Mouse (Mus musculus) heart, embryonic 16.5 days (tissue): ENCODE data around the gene Cables2. TPM values are rescaled to one million over a fixed set of nuclear protein-coding genes. Genes with fewer than 3 reads are reported as not detected.
A peak's percentile ranks its signal among the peaks of the same experiment; 100 is the strongest.
"Not testable (repeated sequence)": the region's sequence is repeated elsewhere in the genome, so short reads cannot be mapped to it uniquely, and the experiment has no call there.

Source experiments
- ATAC-seq: fragments of 200-750 bp; cut with Nextera tagmentation; replicated peaks from 2 replicates; pipeline ENCODE4 v1.8.0; 2017; ENCODE audit warnings: moderate number of reproducible peaks; ENCODE audit not compliant: insufficient read depth, low FRiP score; ENCODE audit errors: extremely low read depth
- H3K27ac ChIP-seq: fragments of 300-500 bp; sonication (generic); 2 replicates; pipeline ENCODE4 v1.5.1; 2014; ENCODE audit warnings: mild to moderate bottlenecking, low read length, control low read depth, moderate library complexity
- H3K27me3 ChIP-seq: fragments of 300-500 bp; sonication (generic); 2 replicates; pipeline ENCODE4 v1.6.1; 2014; ENCODE audit warnings: low read length, mixed read lengths; ENCODE audit not compliant: control insufficient read depth, insufficient read depth
- H3K36me3 ChIP-seq: fragments of 300-500 bp; sonication (generic); 2 replicates; pipeline ENCODE4 v1.6.1; 2014; ENCODE audit not compliant: control insufficient read depth, insufficient read depth
- H3K4me1 ChIP-seq: fragments of 300-500 bp; sonication (generic); 2 replicates; pipeline ENCODE4 v1.6.1; 2014; ENCODE audit warnings: low read length, mixed read lengths; ENCODE audit not compliant: control insufficient read depth, insufficient read depth
- H3K4me2 ChIP-seq: fragments of 300-500 bp; sonication (generic); 2 replicates; pipeline ENCODE4 v1.6.1; 2014; ENCODE audit warnings: low read depth, mild to moderate bottlenecking, control low read depth, low read length
- H3K4me3 ChIP-seq: fragments of 300-500 bp; sonication (generic); 2 replicates; pipeline ENCODE4 v1.5.1; 2014; ENCODE audit warnings: mild to moderate bottlenecking, control low read depth, low read length
- H3K9ac ChIP-seq: fragments of 300-500 bp; sonication (generic); 2 replicates; pipeline ENCODE4 v1.6.1; 2014; ENCODE audit warnings: low read length, control low read depth
- H3K9me3 ChIP-seq: fragments of 300-500 bp; sonication (generic); replicated peaks from 2 replicates; pipeline ENCODE4 v1.6.1; 2016; ENCODE audit warnings: low read length; ENCODE audit not compliant: control insufficient read depth
- WGBS: fragments of 180-500 bp; shearing (Covaris S2); extraction: QIAGEN DNeasy Blood & Tissue Kit; methylation state at CpG from one replicate; pipeline ENCODE4 v1.1.7; 2014; 5-methylcytosine and 5-hydroxymethylcytosine counted together
- polyA plus RNA-seq: library from polyadenylated mRNA; unstranded; fragments of >200 nt; fragmentation: Nextera tagmentation; extraction: Ambion mirVana; gene quantifications from 2 replicates; pipeline ENCODE4 v1.2.1, GENCODE M21; 2015

The Cables2 gene
- polyA plus RNA-seq, 1 experiment from 2014 or later, result 6.1 TPM

DNA sequence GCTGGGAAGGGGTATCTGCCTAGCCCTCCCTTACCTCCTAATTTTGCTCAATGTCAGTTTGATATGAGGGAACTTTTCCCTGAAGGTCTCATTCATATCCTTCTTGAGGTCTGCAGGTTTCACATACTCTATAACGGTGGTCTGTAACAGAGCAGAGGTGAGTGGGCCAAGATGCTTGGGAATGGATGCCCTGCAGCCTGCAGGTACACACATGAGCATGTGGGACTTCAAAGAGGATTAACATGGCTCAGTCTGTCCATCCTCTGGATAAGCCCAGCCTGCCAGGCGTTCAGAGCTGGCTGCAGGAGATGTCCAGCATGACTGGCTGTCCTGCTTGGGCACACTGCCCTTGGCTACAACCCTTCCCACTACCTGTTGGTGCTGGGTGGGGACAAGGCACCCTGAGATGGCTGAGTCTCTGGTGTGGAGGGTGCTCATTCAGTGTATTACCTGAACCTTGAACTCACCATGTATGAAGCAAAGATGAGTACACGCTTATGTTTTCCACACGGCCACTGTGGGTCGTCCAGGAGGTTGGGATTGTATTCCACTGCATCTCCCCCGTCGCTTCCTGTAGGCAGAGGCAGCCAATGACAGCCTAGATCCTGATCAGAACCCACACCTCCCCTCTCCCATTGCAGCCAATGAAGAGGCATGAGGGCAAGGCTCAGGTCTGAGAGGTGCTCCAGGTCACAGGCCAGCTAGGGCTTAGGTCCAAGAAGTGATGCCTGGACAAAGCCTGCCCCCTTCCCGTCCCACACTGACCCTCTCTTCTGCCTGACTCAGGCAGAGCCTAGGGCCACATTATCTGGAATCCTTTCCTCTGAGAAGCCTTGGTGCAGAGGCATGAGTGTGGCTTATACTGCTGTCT, 12.5 kb downstream of the Cables2 start:
- no peak overlapping the region for H3K9ac ChIP-seq
- H3K9me3 ChIP-seq, result no peaks in the 10 kb centered on the region
- H3K4me1 ChIP-seq, result peaks cover 18% of the 10 kb centered on the region
- no peaks in the 10 kb centered on the region for H3K27me3 ChIP-seq
- no peak overlapping the region for H3K4me2 ChIP-seq
- no peak overlapping the region for H3K4me3 ChIP-seq
- peaks cover 9% of the 10 kb centered on the region; the same call in 1 of the 2 replicates for H3K36me3 ChIP-seq
- H3K27ac ChIP-seq, result no peak overlapping the region
- no peak for ATAC-seq
- 61% methylated on average over 8 of the region's 8 CpGs for WGBS

DNA sequence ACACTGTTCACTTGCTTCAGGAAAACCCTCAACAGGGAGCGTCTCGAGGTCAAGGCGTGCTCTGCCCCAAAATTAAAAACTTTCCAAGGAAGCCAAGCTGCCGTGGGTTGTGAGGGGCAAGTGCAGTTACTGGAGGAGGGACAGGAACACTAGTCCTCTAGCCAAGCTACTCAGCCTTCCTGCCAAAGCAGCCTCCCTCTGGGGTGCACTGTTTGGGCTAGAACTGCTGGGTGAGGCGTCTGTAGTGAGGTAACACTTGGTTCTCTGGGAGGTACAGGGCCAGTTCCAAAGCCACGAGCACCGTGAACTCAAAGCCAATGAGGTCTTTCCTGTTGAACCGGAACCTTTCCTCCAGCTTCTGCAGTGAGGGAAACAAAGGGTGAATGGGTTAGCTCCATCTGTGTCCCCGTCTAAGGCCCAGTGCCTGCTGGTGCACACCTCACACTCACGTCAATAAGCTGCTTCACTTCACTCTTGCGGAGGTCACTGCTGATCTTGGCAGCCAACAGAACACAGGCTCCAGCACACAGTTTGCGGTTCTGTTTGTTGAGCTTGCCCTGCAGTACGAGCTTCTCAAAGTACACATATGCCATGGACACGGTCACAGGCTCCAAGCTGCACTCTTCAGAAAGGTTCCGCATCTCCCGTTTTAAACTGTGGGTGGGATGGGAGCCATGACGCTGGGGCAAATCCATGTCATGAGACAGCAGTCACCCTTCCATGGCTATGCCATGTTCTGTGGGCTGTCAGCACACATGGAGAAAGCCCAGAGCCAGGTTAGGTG, 13.3 kb downstream of the Cables2 start:
- not testable (repeated sequence) for H3K4me2 ChIP-seq, H3K9ac ChIP-seq, H3K4me3 ChIP-seq, H3K9me3 ChIP-seq, H3K27me3 ChIP-seq, H3K36me3 ChIP-seq, H3K27ac ChIP-seq, ATAC-seq
- H3K4me1 ChIP-seq, result peaks cover 20% of the 10 kb centered on the region
- 68% methylated on average over 17 of the region's 17 CpGs for WGBS

- 67% methylated on average over 10 of the region's 10 CpGs for WGBS
- H3K4me3 ChIP-seq, H3K9ac ChIP-seq: not testable (repeated sequence)
Measured at GRCm38 (mm10) chr2:180258951-180259484, 14.3 kb downstream of the Cables2 start.

GRCm38 (mm10) chr2:180257963-180258865, 15.1 kb downstream of the Cables2 start:
- Histone ChIP-seq H3K27ac (no peak overlapping the region), H3K4me2 (peak overlapping the region; percentile 73), H3K9me3 (no peaks in the 10 kb centered on the region), H3K4me3 (peak overlapping the region; percentile 61), H3K4me1 (peaks cover 20% of the 10 kb centered on the region), H3K36me3 (peaks cover 9% of the 10 kb centered on the region; the same call in 1 of the 2 replicates), H3K27me3 (no peaks in the 10 kb centered on the region), H3K9ac (peak overlapping the region; percentile 77)
- no peak for ATAC-seq
- 56% methylated on average over 11 of the region's 11 CpGs for WGBS

More at GRCm38 (mm10) chr2:180258951-180259484, 14.3 kb downstream of the Cables2 start:
- not testable (repeated sequence) for H3K9me3 ChIP-seq, H3K27me3 ChIP-seq, ATAC-seq, H3K4me2 ChIP-seq, H3K36me3 ChIP-seq, H3K27ac ChIP-seq
- H3K4me1 ChIP-seq, result peaks cover 20% of the 10 kb centered on the region

DNA sequence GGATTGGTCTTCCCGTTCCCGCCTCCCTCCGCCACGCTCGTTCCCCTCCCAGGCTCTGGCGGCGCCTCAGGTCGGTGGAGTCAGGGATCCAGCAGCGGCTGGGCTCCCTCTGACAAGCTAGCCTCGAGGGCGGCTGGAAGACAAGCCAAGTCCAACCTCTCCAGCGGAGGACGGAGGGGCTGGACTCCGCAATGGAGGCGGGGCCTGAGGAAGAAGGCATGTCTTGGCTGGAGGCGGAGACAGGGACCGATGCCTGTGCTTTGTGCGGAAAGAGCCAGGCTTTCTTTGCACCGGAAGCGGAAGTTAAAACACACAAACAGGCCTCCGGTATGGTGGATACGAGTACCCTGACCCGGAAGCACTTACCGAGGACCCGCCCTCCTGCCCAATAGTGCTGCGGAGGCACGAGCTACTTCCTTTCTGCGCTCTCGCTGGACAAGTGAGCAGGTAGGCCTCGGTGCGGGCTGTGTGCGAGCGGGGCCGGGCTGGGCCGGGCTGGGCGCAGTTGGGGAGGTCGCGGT, 16.2 kb downstream of the Cables2 start, which contains the start of gene Rps21:
TSS of gene Rps21 (plus strand) at position 377 of the 521 bp plus-strand sequence.
- peak; percentile 96 for ATAC-seq
- peaks cover 16% of the 10 kb centered on the region for H3K4me1 ChIP-seq
- WGBS, result under 1% methylated on average over 38 of the region's 38 CpGs

DNA sequence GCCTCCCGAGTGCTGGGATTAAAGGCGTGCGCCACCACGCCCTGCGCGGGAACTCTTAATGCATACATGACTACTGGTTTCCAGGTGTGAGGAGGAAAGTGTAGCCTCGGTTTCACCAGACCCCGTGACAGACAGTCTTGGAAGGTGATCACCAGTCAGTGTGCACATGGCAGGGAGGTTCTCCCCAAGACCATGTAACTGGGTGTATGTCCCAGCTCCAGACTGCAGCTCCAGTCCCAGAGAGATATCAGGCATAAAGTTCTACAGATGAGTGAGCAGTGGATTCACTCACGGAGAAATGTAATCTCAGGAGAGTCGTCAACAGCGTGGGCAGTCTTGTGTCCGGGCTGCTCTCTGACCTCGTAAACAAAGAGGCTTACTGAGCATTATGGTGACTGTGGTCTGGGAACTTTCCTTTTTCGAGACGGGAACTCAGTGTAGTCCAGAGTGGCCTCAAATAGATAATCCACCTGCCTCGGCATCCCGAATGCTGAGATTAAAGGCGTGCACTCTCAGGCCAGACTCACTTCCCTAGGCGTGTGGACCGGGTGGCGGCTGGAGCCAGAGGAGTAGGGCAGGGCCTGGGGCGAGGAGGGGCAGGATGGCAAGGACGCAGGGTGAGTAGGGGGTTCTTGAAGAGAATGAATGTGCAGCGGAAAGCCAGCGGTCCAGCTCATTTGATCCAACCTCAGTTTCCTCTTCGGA, 16.8 kb downstream of the Cables2 start:
- Histone ChIP-seq H3K36me3 (peaks cover 9% of the 10 kb centered on the region; the same call in 1 of the 2 replicates), H3K9ac (peak overlapping the region; percentile 81)
- WGBS, result 24% methylated on average over 26 of the region's 26 CpGs

More for the DNA sequence above, 16.2 kb downstream of the Cables2 start, which contains the start of gene Rps21:
- Histone ChIP-seq H3K27ac (peak within 1 kb of the TSS; percentile 91), H3K4me3 (peak within 1 kb of the TSS; percentile 61), H3K4me2 (peak within 1 kb of the TSS; percentile 78), H3K9ac (peak within 1 kb of the TSS; percentile 81), H3K36me3 (peaks cover 9% of the 10 kb centered on the region; the same call in 1 of the 2 replicates), H3K9me3 (no peaks in the 10 kb centered on the region), H3K27me3 (no peaks in the 10 kb centered on the region)

GRCm38 (mm10) chr2:180255701-180256100, 17.6 kb downstream of the Cables2 start:
- no peaks in the 10 kb centered on the region for H3K9me3 ChIP-seq
- WGBS, result 82% methylated on average over 9 of the region's 9 CpGs
- no peak for ATAC-seq
- H3K4me2 ChIP-seq, result peak overlapping the region; percentile 78; the same call in 1 of the 2 replicates
- no peaks in the 10 kb centered on the region for H3K27me3 ChIP-seq
- H3K36me3 ChIP-seq, result peaks cover 4% of the 10 kb centered on the region; the same call in 1 of the 2 replicates
- H3K27ac ChIP-seq, result no peak overlapping the region
- peaks cover 14% of the 10 kb centered on the region for H3K4me1 ChIP-seq
- no peak overlapping the region for H3K9ac ChIP-seq
- no peak overlapping the region for H3K4me3 ChIP-seq

More for the DNA sequence above, 16.8 kb downstream of the Cables2 start:
- Histone ChIP-seq H3K4me1 (peaks cover 14% of the 10 kb centered on the region), H3K27me3 (no peaks in the 10 kb centered on the region), H3K27ac (peak overlapping the region; percentile 91), H3K9me3 (no peaks in the 10 kb centered on the region), H3K4me3 (peak overlapping the region; percentile 61), H3K4me2 (peak overlapping the region; percentile 78)
- peak; percentile 54 for ATAC-seq
